Comparison of ENCODE assay signal across 9 mouse cellular contexts in the genomic region with DNA sequence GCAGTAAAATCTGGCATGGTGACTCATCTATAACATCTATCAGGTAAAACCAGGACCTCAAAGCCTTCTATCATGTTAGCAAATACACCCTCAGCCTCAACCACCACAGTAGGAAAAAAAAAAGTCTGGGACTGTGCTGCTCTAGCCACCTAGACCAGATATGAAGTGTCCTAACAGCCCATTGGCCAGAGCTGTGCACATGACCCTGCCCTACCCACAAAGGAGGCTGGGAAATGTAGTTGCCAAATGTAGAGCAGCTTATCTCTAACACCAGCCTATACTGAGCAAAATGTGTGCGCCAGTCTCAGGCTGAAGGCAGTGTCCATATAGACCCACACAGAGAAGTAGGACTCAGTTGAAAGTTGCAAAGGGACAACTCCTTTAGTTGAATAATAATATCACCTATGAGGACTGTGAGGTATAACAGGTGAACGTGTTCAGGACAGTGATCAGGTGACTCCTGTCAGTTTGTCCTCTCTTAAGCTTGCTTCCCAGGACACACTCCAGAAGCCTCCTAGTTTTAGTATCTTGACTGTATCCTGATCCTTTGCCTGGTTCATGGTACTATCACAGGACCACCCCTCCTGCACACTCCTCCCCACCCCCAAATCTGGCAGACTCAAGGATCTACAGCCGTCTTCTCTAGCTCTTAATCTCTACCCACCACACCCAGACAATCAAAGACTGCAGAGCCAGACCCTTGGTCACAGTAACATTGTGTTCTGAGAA. TPM values are rescaled to one million over a fixed set of nuclear protein-coding genes. Genes with fewer than 3 reads are reported as not detected.
DNase-seq lines count a peak whose midpoint lies in the region; ATAC-seq lines count a peak whose summit lies in the region.
"Had no signal": no experiment of that assay in that cellular context is flagged by ENCODE, and none has a peak within 500 bp of the region (broad histone marks: within the 10 kb centered on the region; RNA-seq: fewer than 3 reads in every experiment).

No protein-coding gene starts in this region.

- no peak overlapping the region for H3K4me3 ChIP-seq in forebrain, embryonic 16.5 days (replicated peaks; ENCODE audit: low read length)
- H3K4me3 ChIP-seq in hindbrain, embryonic 14.5 days (replicated peaks; ENCODE audit: low read length): no peak overlapping the region
- H3K4me3 ChIP-seq: erythroblast, embryonic 14.5 days had no signal

- no peaks in the 10 kb centered on the region for H3K9me3 ChIP-seq in forebrain, embryonic 16.5 days (ENCODE audit: control insufficient read depth, low read length)
- H3K9me3 ChIP-seq in hindbrain, embryonic 14.5 days (ENCODE audit: control insufficient read depth, low read length): no peaks in the 10 kb centered on the region

- no peak overlapping the region for H3K9ac ChIP-seq in forebrain, embryonic 16.5 days (replicated peaks; ENCODE audit: low read depth, low read length)
- no peak overlapping the region for H3K9ac ChIP-seq in hindbrain, embryonic 14.5 days

- peak; percentile 53 for DNase-seq in MEL-GATA-1-ER (ENCODE audit: extremely low read depth, low read depth)
- peak; percentile 42 for DNase-seq in c-Kit-positive CD71-negative TER-119-negative erythroid progenitor cells, embryonic 14.5 days (ENCODE audit: low read depth)
- DNase-seq in hindbrain, embryonic 14.5 days (ENCODE audit: low spot score): peak; percentile 42
- DNase-seq in layer of hippocampus, postnatal 36 days: peak; percentile 14 to 21
- peak; percentile 73 for DNase-seq in lung, postnatal 36 days
- peak; percentile 61 for DNase-seq in right cerebral cortex, adult 18-20 months
- no peak for DNase-seq in Muller cell, postnatal 12 days (ENCODE audit: inconsistent ontology term)

- peaks cover 22% of the 10 kb centered on the region for H3K27me3 ChIP-seq in forebrain, embryonic 16.5 days (replicated peaks; ENCODE audit: control insufficient read depth, insufficient read depth, low read length)
- peaks cover 25% of the 10 kb centered on the region for H3K27me3 ChIP-seq in hindbrain, embryonic 14.5 days (ENCODE audit: control insufficient read depth, insufficient read depth, low read length)

- peak; percentile 97 for ATAC-seq in forebrain, embryonic 16.5 days
- peak; percentile 94 for ATAC-seq in hindbrain, embryonic 14.5 days (ENCODE audit: low FRiP score)

- peaks cover 4% of the 10 kb centered on the region; the same call in 1 of the 2 replicates for H3K4me1 ChIP-seq in forebrain, embryonic 16.5 days (replicated peaks; ENCODE audit: control insufficient read depth, insufficient read depth, low read length)
- H3K4me1 ChIP-seq in hindbrain, embryonic 14.5 days (replicated peaks; ENCODE audit: control insufficient read depth, insufficient read depth, low read length): no peaks in the 10 kb centered on the region

- no peaks in the 10 kb centered on the region for H3K36me3 ChIP-seq in forebrain, embryonic 16.5 days (ENCODE audit: control insufficient read depth, insufficient read depth)
- no peaks in the 10 kb centered on the region for H3K36me3 ChIP-seq in hindbrain, embryonic 14.5 days (replicated peaks; ENCODE audit: control insufficient read depth, insufficient read depth)

- no peak overlapping the region for H3K27ac ChIP-seq in forebrain, embryonic 16.5 days (ENCODE audit: low read length)
- no peak overlapping the region for H3K27ac ChIP-seq in hindbrain, embryonic 14.5 days

- no peak overlapping the region for H3K4me2 ChIP-seq in forebrain, embryonic 16.5 days (ENCODE audit: low read length)
- H3K4me2 ChIP-seq in hindbrain, embryonic 14.5 days (replicated peaks): no peak overlapping the region

- 68% methylated on average over 3 of the region's 3 CpGs for WGBS in forebrain, embryonic 16.5 days
- whole genome bisulfite sequencing in hindbrain, embryonic 14.5 days: 71% methylated on average over 3 of the region's 3 CpGs

RNA-seq across cellular contexts. Expression of a gene that starts 3.1 kb away (rescaled TPM):
- polyA plus RNA-seq in forebrain, embryonic 16.5 days (2015; fragmentation: Nextera tagmentation; extraction: Ambion mirVana): 3.8 and 9.1 TPM in 2 replicates
- polyA plus RNA-seq in hindbrain, embryonic 14.5 days (2014; fragmentation: Nextera tagmentation; extraction: Ambion mirVana): 2.1 and 2.3 TPM in 2 replicates
- 1 to 10 TPM; 1.1 to 1.3 TPM for total RNA-seq in layer of hippocampus, postnatal 36 days (2021)
- polyA plus RNA-seq: erythroblast, embryonic 14.5 days had no signal

RNA-seq across cellular contexts. Expression of a gene that starts 26.6 kb away (rescaled TPM):
- 34.6 and 37.9 TPM in 2 replicates for polyA plus RNA-seq in forebrain, embryonic 16.5 days (2015; fragmentation: Nextera tagmentation; extraction: Ambion mirVana)
- polyA plus RNA-seq in hindbrain, embryonic 14.5 days (2014; fragmentation: Nextera tagmentation; extraction: Ambion mirVana): 22.4 and 26.8 TPM in 2 replicates
- 10 to 100 TPM; 41.7 to 45.3 TPM for total RNA-seq in layer of hippocampus, postnatal 36 days (2021)

RNA-seq across cellular contexts. Expression of a gene that starts 57.5 kb away (rescaled TPM):
- polyA plus RNA-seq in forebrain, embryonic 16.5 days (2015; fragmentation: Nextera tagmentation; extraction: Ambion mirVana): 58.7 and 65.8 TPM in 2 replicates
- polyA plus RNA-seq in hindbrain, embryonic 14.5 days (2014; fragmentation: Nextera tagmentation; extraction: Ambion mirVana): 57.3 and 65.0 TPM in 2 replicates
- 10 to 100 TPM; 53.2 to 56.2 TPM for total RNA-seq in layer of hippocampus, postnatal 36 days (2021)
